Mouse (Mus musculus): ENCODE measurements around the gene Nfkbil1. TPM values are rescaled to one million over a fixed set of nuclear protein-coding genes. Genes with fewer than 3 reads are reported as not detected.

The Nfkbil1 gene
- polyA plus RNA-seq, 2 experiments from 2014 or later: 2.0 to 2.2 TPM

DNA sequence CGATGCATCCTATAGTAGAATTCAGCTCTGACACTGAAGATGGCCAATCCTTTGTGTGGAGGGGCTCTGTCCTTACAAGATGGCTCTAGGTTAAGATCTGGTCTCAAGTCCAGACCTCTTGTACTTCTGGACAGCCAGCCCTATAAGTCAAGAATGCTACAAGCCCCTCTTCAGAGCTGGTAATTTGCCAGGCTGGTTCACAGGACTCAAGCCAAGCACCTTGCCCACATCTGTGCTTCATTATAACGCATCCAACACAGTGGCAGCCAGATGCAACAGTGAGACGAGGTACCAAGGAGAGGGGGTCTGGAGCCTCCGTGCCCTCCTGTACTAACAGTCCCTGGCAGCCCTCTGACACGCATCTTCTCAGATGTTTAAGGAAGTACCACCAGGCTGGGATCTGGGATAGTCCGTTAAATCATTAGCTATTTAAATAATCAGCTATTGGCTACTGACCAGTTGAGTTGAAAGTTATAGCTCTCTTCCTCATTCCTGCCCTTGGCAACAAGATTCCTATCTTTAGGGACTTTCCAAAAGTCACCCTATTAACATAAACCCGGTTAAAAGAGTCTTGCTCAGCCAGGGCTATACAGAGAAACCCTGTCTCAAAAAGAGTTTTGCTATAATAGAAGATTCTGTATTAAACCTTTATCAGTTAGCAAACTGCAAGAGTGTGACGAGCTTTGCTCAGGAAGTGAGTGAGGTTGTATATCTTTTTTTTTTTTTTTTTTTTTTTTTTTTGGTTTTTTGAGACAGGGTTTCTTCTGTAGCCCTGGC is 61.2 kb downstream of the Nfkbil1 start:
- ATAC-seq: peak; percentile 67

DNA sequence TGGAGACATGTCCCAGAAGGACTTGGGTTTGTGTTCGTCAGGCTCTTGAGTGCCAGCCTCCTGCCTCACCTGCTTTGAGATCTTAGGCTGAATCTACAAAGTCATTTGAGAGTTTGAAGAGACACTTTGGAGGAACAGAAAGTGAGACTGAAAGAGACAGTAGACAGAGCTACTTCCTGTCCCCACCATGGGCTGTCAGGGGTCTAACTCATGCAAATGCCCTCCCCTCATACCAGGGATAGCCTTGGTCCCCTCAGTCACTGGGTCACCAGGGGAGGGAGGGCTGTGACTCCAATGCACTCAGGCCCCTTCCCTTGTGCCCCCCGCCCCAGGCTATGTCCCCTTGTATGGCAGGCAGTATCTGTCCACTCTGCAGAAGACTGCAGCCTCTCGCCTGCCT is 62.3 kb downstream of the Nfkbil1 start:
- peak; percentile 75 for ATAC-seq

DNA sequence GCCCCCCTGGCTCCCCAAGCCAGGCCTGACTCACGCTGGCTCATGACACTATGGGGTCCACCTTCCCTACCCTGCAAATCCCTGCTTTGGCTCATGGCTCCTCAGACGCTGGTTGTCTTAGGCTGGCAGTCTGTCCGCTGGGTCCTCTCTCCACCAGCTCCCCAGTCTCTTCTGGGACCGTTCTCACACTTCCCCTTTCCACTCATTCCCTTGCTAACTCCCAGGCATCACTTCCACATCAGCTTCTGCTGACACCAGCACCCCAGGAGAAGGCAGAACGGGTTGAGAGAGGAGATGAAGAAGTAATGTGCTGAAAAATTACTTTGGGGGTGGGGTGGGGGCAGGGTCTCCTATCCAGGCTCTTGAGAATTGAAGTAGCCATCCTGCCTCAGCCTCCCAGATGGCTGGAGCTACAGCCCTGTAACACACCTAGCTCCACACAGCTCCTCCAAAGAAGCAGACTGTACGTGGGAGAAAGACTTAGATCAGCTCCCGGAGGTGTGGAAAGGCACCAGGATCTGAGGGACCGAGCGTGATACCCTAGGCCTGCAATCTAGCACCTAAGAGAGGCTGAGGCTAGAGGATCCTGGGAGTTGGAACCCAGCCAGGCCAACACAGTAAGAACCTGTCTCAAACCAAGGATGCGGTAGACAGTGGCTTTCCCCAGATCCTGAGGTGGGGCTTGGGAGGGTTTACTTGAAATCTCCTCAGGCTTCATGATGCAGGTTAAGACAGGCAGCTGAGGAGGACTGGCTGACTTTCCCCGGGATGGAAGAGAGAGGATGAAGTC is 63.0 kb downstream of the Nfkbil1 start:
- ATAC-seq: peak; percentile 48

Other genes with a start within 250 kb of the Nfkbil1 start
- gene Vars, start 234.8 kb downstream of the Nfkbil1 start, polyA plus RNA-seq (2017; shearing (Covaris generic)): 10 to 100 TPM; 28.4 to 31.6 TPM
- under 1 TPM; 0.12 to 0.14 TPM for gene Vwa7, start 219.2 kb downstream of the Nfkbil1 start, polyA plus RNA-seq (2017; shearing (Covaris generic))
- 1 to 10 TPM; 2.7 to 2.8 TPM for gene Sapcd1, start 207.8 kb downstream of the Nfkbil1 start, polyA plus RNA-seq (2017; shearing (Covaris generic))
- gene Msh5, start 189.0 kb downstream of the Nfkbil1 start, polyA plus RNA-seq (2017; shearing (Covaris generic)): 1 to 10 TPM; 1.8 to 2.5 TPM
- gene Clic1, start 185.8 kb downstream of the Nfkbil1 start, polyA plus RNA-seq (2017; shearing (Covaris generic)): 100 to 1,000 TPM; 490 to 619 TPM
- gene Ddah2, start 176.8 kb downstream of the Nfkbil1 start, polyA plus RNA-seq (2017; shearing (Covaris generic)): 1 to 10 TPM; 1.1 to 6.3 TPM
- gene Ly6g6c, start 170.4 kb downstream of the Nfkbil1 start, polyA plus RNA-seq (2017; shearing (Covaris generic)): not detected
- not detected for gene Mpig6b, start 169.6 kb downstream of the Nfkbil1 start, polyA plus RNA-seq (2017; shearing (Covaris generic))
- not detected for gene Ly6g6e, start 158.9 kb downstream of the Nfkbil1 start, polyA plus RNA-seq (2017; shearing (Covaris generic))
- not detected for gene Ly6g6d, start 157.7 kb downstream of the Nfkbil1 start, polyA plus RNA-seq (2017; shearing (Covaris generic))
- not detected for gene Ly6g6f, start 150.2 kb downstream of the Nfkbil1 start, polyA plus RNA-seq (2017; shearing (Covaris generic))
- 10 to 100 TPM; 23.5 to 27.2 TPM for gene Abhd16a, start 146.5 kb downstream of the Nfkbil1 start, polyA plus RNA-seq (2017; shearing (Covaris generic))
- not detected for gene Ly6g5c, start 127.5 kb downstream of the Nfkbil1 start, polyA plus RNA-seq (2017; shearing (Covaris generic))
- 1 to 10 TPM; 2.5 to 2.8 TPM for gene Ly6g5b, start 120.4 kb downstream of the Nfkbil1 start, polyA plus RNA-seq (2017; shearing (Covaris generic))
- gene Gpank1, start 114.3 kb downstream of the Nfkbil1 start, polyA plus RNA-seq (2017; shearing (Covaris generic)): 10 to 100 TPM; 80.4 to 86.0 TPM
- 100 to 1,000 TPM; 243 to 284 TPM for gene Csnk2b, start 113.7 kb downstream of the Nfkbil1 start, polyA plus RNA-seq (2017; shearing (Covaris generic))
- gene D17H6S53E, start 109.4 kb downstream of the Nfkbil1 start, polyA plus RNA-seq (2017; shearing (Covaris generic)): 10 to 100 TPM; 24.2 to 33.4 TPM
- gene Apom, start 103.7 kb downstream of the Nfkbil1 start, polyA plus RNA-seq (2017; shearing (Covaris generic)): under 1 TPM in 1 of 2 experiments, not detected in 1; 0.32 TPM
- 10 to 100 TPM; 16.9 to 31.5 TPM for gene Bag6, start 100.6 kb downstream of the Nfkbil1 start, polyA plus RNA-seq (2017; shearing (Covaris generic))
- 10 to 100 TPM; 43.0 to 75.1 TPM for gene Prrc2a, start 70.9 kb downstream of the Nfkbil1 start, polyA plus RNA-seq (2017; shearing (Covaris generic))
- 1 to 10 TPM; 1.8 to 3.7 TPM for gene Aif1, start 59.7 kb downstream of the Nfkbil1 start, polyA plus RNA-seq (2017; shearing (Covaris generic))
- 10 to 100 TPM in 1 of 2 experiments, 1 to 10 TPM in 1; 7.3 to 10.0 TPM for gene Lst1, start 47.4 kb downstream of the Nfkbil1 start, polyA plus RNA-seq (2017; shearing (Covaris generic))
- gene Ltb, start 41.4 kb downstream of the Nfkbil1 start, polyA plus RNA-seq (2017; shearing (Covaris generic)): 100 to 1,000 TPM; 154 to 344 TPM
- 10 to 100 TPM; 15.3 to 23.5 TPM for gene Tnf, start 33.8 kb downstream of the Nfkbil1 start, polyA plus RNA-seq (2017; shearing (Covaris generic))
- 10 to 100 TPM; 82.7 to 99.0 TPM for gene Lta, start 30.4 kb downstream of the Nfkbil1 start, polyA plus RNA-seq (2017; shearing (Covaris generic))
- 1 to 10 TPM in 1 of 2 experiments, under 1 TPM in 1; 0.79 to 1.4 TPM for gene Gm16181, start 15.0 kb downstream of the Nfkbil1 start, polyA plus RNA-seq (2017; shearing (Covaris generic))
- gene Atp6v1g2, start 2.1 kb downstream of the Nfkbil1 start, polyA plus RNA-seq (2017; shearing (Covaris generic)): 1 to 10 TPM; 6.3 to 8.2 TPM
- 100 to 1,000 TPM; 255 to 357 TPM for gene Ddx39b, start 6.0 kb upstream of the Nfkbil1 start, polyA plus RNA-seq (2017; shearing (Covaris generic))
- 1,000 to 10,000 TPM; 4,417 to 6,162 TPM for gene H2-D1, start 26.9 kb upstream of the Nfkbil1 start, polyA plus RNA-seq (2017; shearing (Covaris generic))
- under 1 TPM in 1 of 2 experiments, not detected in 1; 0.13 TPM for gene H2-Q1, start 84.6 kb upstream of the Nfkbil1 start, polyA plus RNA-seq (2017; shearing (Covaris generic))
- 10 to 100 TPM in 1 of 2 experiments, 1 to 10 TPM in 1; 9.8 to 10.8 TPM for gene H2-Q2, start 106.5 kb upstream of the Nfkbil1 start, polyA plus RNA-seq (2017; shearing (Covaris generic))
- 10 to 100 TPM; 14.0 to 16.4 TPM for gene H2-Q4, start 143.8 kb upstream of the Nfkbil1 start, polyA plus RNA-seq (2017; shearing (Covaris generic))
- gene H2-Q6, start 189.1 kb upstream of the Nfkbil1 start, polyA plus RNA-seq (2017; shearing (Covaris generic)): 100 to 1,000 TPM; 488 to 605 TPM
- gene H2-Q7, start 203.4 kb upstream of the Nfkbil1 start, polyA plus RNA-seq (2017; shearing (Covaris generic)): 1,000 to 10,000 TPM; 1,046 to 1,058 TPM
- 10 to 100 TPM; 15.0 to 23.6 TPM for gene H2-Q10, start 234.3 kb upstream of the Nfkbil1 start, polyA plus RNA-seq (2017; shearing (Covaris generic))

All from CD4-positive, CD25-positive, alpha-beta regulatory T cell, adult 4 months (primary cell).